Mouse (Mus musculus): ENCODE results near the gene Zbtb48.

GRCm38 (mm10) chr4:152032922-152033321 is 5.5 kb upstream of the Zbtb48 start:
- TF ChIP-seq EP300 (IDR thresholded peaks at IDR 0.05; ENCODE audit: low read depth) (no peak), CTCF (IDR thresholded peaks at IDR 0.05; ENCODE audit: low read depth) (no peak)

Data from liver, embryonic 14.5 days (tissue).